In genomic region chr13:92647695-92648094, GRCm38 (mm10) we compare ENCODE assay signal across 12 mouse cellular contexts. TPM values are rescaled to one million over a fixed set of nuclear protein-coding genes. Genes with fewer than 3 reads are reported as not detected.
DNase-seq lines count a peak whose midpoint lies in the region; ATAC-seq and TF ChIP-seq lines count a peak whose summit lies in the region.
"Had no signal": no experiment of that assay in that cellular context is flagged by ENCODE, and none has a peak within 500 bp of the region (broad histone marks: within the 10 kb centered on the region; RNA-seq: fewer than 3 reads in every experiment).

No protein-coding gene starts in this region.

- H3K36me3 ChIP-seq in heart, embryonic 10.5 days = no peaks in the 10 kb centered on the region
- no peaks in the 10 kb centered on the region for H3K36me3 ChIP-seq in lung, postnatal 0 days (ENCODE audit: insufficient read depth, low read length)
- no peaks in the 10 kb centered on the region for H3K36me3 ChIP-seq in limb, embryonic 10.5 days

- no peaks in the 10 kb centered on the region for H3K27me3 ChIP-seq in heart, embryonic 10.5 days (ENCODE audit: insufficient read depth, poor library complexity, severe bottlenecking)
- no peaks in the 10 kb centered on the region for H3K27me3 ChIP-seq in lung, postnatal 0 days (replicated peaks; ENCODE audit: insufficient read depth, low read length)
- no peaks in the 10 kb centered on the region for H3K27me3 ChIP-seq in limb, embryonic 10.5 days (ENCODE audit: low read depth, poor library complexity, severe bottlenecking)
- H3K27me3 ChIP-seq: liver, embryonic 15.5 days had no signal

- H3K27ac ChIP-seq in heart, embryonic 10.5 days = no peak overlapping the region
- no peak overlapping the region for H3K27ac ChIP-seq in lung, postnatal 0 days (ENCODE audit: low read length)
- H3K27ac ChIP-seq in limb, embryonic 10.5 days = no peak overlapping the region
- H3K27ac ChIP-seq: liver, embryonic 15.5 days had no signal

- H3K4me2 ChIP-seq in lung, postnatal 0 days (replicated peaks; ENCODE audit: low read depth, low read length) = no peak overlapping the region
- H3K4me2 ChIP-seq: liver, embryonic 15.5 days had no signal

- DNase-seq in heart, adult 8-10 months (ENCODE audit: low spot score) = peak; percentile 16
- DNase-seq in heart, embryonic 10.5 days (ENCODE audit: low spot score) = no peak
- DNase-seq in brain, embryonic 14.5 days (ENCODE audit: low read depth) = peak; percentile 62
- DNase-seq in cerebellum, postnatal 14 days = peak; percentile 62 to 81
- peak; percentile 86 for DNase-seq in lung, postnatal 0 days (ENCODE audit: low spot score)
- no peak for DNase-seq in kidney, adult 8-10 months
- no peak for DNase-seq in limb, embryonic 10.5 days (ENCODE audit: low spot score)
- DNase-seq in right cerebral cortex, adult 2 months (ENCODE audit: low spot score in 2 of 2) = no peak
- DNase-seq: embryo, embryonic 11 days; layer of hippocampus, postnatal 36 days had no signal

- H3K4me3 ChIP-seq in heart, embryonic 10.5 days = no peak overlapping the region
- no peak overlapping the region for H3K4me3 ChIP-seq in lung, postnatal 0 days (ENCODE audit: low read depth, low read length)
- H3K4me3 ChIP-seq in limb, embryonic 10.5 days = no peak overlapping the region
- H3K4me3 ChIP-seq: liver, embryonic 15.5 days had no signal

- H3K9ac ChIP-seq in lung, postnatal 0 days (replicated peaks; ENCODE audit: low read depth) = no peak overlapping the region
- H3K9ac ChIP-seq: liver, embryonic 15.5 days had no signal

- no peaks in the 10 kb centered on the region for H3K9me3 ChIP-seq in heart, embryonic 10.5 days
- H3K9me3 ChIP-seq in lung, postnatal 0 days (ENCODE audit: low read length) = no peaks in the 10 kb centered on the region
- H3K9me3 ChIP-seq in limb, embryonic 10.5 days (replicated peaks) = no peaks in the 10 kb centered on the region
- H3K9me3 ChIP-seq: liver, embryonic 15.5 days had no signal

- no peak for TF ChIP-seq CTCF in brain, embryonic 14.5 days (IDR thresholded peaks at IDR 0.05; ENCODE audit: borderline replicate concordance, extremely low read depth, insufficient read depth, insufficient read length)
- TF ChIP-seq CTCF in lung, postnatal 0 days (IDR thresholded peaks at IDR 0.05) = no peak

- peaks cover 34% of the 10 kb centered on the region for H3K4me1 ChIP-seq in heart, embryonic 10.5 days
- H3K4me1 ChIP-seq in lung, postnatal 0 days (ENCODE audit: insufficient read depth, low read depth, low read length) = peaks cover 24% of the 10 kb centered on the region; the same call in 1 of the 2 replicates
- H3K4me1 ChIP-seq in limb, embryonic 10.5 days = peaks cover 4% of the 10 kb centered on the region

- ATAC-seq in lung, postnatal 0 days = peak; percentile 88
- ATAC-seq: inflammation-experienced regulatory T-cells, adult 6 months had no signal

- TF ChIP-seq POLR2A in brain, embryonic 14.5 days (IDR thresholded peaks at IDR 0.05; ENCODE audit: borderline replicate concordance, extremely low read depth, insufficient read depth, insufficient read length, poor library complexity, severe bottlenecking) = no peak

- TF ChIP-seq EP300 in lung, postnatal 0 days (IDR thresholded peaks at IDR 0.05) = peak; percentile 42

- WGBS in heart, embryonic 10.5 days = 61% methylated on average over 2 of the region's 2 CpGs
- WGBS in lung, postnatal 0 days = 36% methylated on average over 2 of the region's 2 CpGs
- WGBS in limb, embryonic 10.5 days = 79% methylated on average over 2 of the region's 2 CpGs

RNA-seq across cellular contexts. Expression of gene Serinc5, which starts 36.8 kb away (rescaled TPM):
- 10 to 100 TPM; 10.2 to 11.8 (median 11.0) TPM for total RNA-seq in heart, adult 8-10 months (2022)
- 14.7 and 15.4 TPM in 2 replicates for polyA plus RNA-seq in heart, embryonic 10.5 days (2016; fragmentation: Nextera tagmentation; extraction: Ambion mirVana)
- polyA plus RNA-seq in brain, embryonic 14.5 days (2012; rRNA removed) = 31.7 and 34.8 TPM in 2 replicates
- 21.4 and 22.0 TPM in 2 replicates for polyA plus RNA-seq in lung, postnatal 0 days (2015; fragmentation: Nextera tagmentation; extraction: Ambion mirVana)
- polyA plus RNA-seq in limb, embryonic 10.5 days (2016; fragmentation: Nextera tagmentation; extraction: Ambion mirVana) = 9.1 and 10.1 TPM in 2 replicates

Comparison
In these comparisons a context has a peak if more than half of its experiments do, and no peak if none do; other contexts are left out.
1. DNase-seq: peak in heart, adult 8-10 months (single experiment), brain, embryonic 14.5 days (single experiment), cerebellum, postnatal 14 days (2 of 2) and lung, postnatal 0 days (single experiment); none in heart, embryonic 10.5 days (single experiment), kidney, adult 8-10 months (0 of 2), limb, embryonic 10.5 days (single experiment) and right cerebral cortex, adult 2 months (0 of 2).